Mouse (Mus musculus) heart, adult 8-10 months (tissue): ENCODE measurements around the gene Cap2. TPM values are rescaled to one million over a fixed set of nuclear protein-coding genes. Genes with fewer than 3 reads are reported as not detected.

Experiments
- DNase-seq: peaks from one replicate; pipeline ENCODE4 v3.0.0; 2022; ENCODE audit warnings: low spot score
- total RNA-seq, 4 experiments: library from RNA; stranded (reverse); gene quantifications; 2 replicates each; pipeline ENCODE4 v1.2.4; 2022

Cap2 gene
- 100 to 1,000 TPM; 137 to 160 (median 155) TPM for total RNA-seq

DNA sequence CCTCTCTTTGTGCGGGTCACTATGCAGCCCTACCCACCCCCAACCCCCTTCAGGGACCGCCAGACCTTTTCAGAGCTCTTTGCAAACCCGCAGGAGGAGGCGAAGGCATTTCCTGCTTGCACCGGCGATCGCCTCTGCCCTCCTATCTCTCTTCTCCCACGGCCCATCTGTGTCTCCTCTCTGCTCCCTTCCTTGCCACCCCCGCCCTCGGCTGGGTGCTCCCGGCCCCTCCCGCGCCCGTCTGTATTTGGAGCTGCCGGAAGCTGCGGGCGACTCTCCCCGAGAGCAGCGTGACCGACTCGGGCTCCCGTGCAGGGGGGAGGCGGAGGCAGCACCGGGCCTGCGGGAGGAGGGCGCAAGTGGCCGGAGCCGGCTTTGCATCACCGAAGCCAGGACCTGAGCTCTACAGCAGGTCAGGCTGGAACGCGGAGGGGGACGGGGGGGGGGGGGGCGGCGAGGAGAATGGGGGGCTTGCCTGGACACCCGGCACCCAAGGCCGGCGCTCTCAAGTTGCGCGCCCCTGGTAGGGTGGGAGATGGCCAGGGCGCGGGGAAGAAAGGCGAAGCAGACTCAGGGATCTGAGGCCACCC, at the start of gene Cap2:
Gene Cap2, plus strand, starts transcription at position 49 of the 590 bp plus-strand sequence.
- DNase-seq: peak; percentile 66

GRCm38 (mm10) chr13:46459546-46459945, 42.1 kb upstream of the Cap2 start:
- no peak for DNase-seq

DNA sequence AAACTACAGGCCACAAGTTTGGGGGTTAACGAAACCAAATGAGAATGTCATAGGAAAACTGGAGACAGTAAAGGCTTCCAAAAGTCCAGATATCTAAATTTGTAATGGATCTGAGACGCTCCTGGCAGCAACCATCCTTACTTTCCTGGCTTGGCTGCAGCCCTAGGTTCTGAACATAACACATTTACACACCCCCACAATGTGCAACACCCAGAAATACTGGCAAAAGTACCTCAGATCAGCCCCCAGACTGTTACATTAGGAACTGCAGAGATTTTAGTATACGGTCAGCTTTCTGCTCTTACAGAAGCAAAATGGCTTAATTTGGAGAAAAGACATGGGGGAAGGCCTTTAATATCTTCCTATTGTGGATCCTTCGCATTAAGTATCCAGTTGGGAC, 39.4 kb upstream of the Cap2 start:
- DNase-seq: no peak

DNA sequence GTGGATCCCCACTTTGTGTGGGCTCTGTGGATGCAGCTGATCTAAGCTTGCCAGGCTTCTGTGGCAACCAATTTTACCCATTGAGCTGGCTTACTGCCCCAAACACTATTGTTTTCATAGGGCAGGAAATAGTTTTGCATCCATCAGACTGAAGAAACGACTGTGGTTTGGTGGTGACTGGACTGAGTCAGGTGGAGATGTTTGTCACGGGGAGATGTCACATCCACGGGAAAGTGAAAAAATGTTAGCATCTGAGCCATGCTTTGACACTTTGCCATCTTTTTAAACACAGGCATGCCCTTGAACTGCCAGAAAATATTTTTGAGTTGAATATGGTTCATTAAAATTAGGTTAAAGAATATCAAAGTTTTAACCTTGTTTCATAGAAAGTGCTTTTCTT, 37.9 kb upstream of the Cap2 start:
- no peak for DNase-seq

- no peak for DNase-seq
These were observed 33.4 kb upstream of the Cap2 start for GRCm38 (mm10) chr13:46468251-46468650.

GRCm38 (mm10) chr13:46469536-46469935, 32.1 kb upstream of the Cap2 start:
- DNase-seq: no peak

- no peak for DNase-seq
These were observed 20.4 kb upstream of the Cap2 start for GRCm38 (mm10) chr13:46481271-46481670.

DNA sequence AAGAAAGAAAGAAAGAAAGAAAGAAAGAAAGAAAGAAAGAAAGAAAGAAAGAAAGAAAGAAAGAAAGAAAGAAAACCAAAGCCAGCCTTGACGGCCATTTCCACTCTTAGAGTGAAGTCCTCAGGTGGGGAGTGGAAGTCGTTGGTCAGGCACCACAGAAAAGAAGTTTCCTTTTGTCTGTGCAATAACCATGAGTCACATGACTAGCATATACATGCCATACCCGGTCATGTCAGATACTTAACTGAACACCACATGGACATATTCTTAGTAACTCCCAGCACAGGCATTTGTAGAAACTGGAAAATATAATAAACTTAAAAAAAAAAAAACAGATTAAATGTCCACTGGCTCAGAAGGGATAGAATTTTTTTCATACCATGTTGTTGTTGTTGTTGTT, 16.0 kb upstream of the Cap2 start:
- no peak for DNase-seq

GRCm38 (mm10) chr13:46488166-46488565, 13.5 kb upstream of the Cap2 start:
- DNase-seq: no peak

GRCm38 (mm10) chr13:46490644-46491043, 11.0 kb upstream of the Cap2 start:
- DNase-seq: no peak

- peak; percentile 16 for DNase-seq
These were observed 793 bp downstream of the Cap2 start for GRCm38 (mm10) chr13:46502390-46502891.

DNA sequence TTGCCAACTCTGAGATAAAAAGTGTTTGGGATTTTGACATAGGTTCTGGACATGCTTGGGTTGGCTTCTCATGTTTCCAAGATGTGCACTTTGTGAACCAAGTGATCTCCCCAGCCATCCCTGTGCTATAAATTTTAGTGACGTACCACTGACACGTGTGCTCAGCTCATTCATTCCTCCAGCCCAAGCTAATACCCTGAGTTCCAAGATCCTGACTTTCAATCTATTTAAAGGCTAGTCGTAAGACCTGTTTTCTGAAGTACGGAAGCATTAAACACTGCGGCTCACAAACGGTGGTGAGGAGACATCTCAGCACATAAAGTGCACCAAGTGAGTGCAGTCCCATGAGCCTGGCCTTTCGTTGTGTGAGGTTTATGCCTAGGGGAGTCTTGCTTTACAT, 6.3 kb downstream of the Cap2 start:
- no peak for DNase-seq

DNA sequence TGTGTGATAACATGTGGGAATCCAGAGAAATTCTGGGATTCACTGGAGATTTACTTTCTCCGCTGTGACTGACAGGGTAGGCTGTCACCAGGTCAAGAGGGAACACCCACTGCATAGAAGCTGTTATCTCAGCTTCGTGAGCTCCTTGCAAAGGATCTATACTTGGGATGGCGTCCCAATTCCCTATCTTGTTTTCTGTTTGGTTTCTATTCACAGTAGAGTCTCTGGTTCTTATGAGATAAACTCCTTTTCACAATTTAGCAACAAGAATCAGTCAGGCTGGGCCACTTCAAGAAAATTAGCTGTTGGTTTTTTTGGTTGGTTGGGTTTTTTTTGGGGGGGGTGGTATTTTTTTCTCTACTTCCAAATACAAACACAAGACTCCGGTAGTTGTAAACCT, 7.2 kb downstream of the Cap2 start:
- no peak for DNase-seq

DNA sequence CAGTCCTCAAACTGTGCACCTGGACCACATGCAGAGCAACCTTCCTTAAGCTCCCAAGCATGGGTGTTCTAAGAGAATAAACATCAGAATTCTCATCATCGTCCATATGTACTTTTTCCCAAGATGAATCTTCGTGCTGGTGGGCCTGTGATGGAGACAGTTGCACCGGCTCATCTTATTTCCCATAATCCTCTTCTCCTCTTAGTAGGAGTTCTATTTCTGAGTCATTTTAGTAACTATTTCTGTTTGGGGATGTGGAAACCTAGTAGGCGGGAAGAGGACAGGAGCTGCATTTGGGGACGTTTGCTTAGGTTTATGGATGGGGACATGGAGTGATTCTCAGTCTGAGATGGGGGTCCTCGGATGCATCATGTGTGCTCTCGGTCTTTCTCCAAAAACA, 8.8 kb downstream of the Cap2 start:
- no peak for DNase-seq

DNA sequence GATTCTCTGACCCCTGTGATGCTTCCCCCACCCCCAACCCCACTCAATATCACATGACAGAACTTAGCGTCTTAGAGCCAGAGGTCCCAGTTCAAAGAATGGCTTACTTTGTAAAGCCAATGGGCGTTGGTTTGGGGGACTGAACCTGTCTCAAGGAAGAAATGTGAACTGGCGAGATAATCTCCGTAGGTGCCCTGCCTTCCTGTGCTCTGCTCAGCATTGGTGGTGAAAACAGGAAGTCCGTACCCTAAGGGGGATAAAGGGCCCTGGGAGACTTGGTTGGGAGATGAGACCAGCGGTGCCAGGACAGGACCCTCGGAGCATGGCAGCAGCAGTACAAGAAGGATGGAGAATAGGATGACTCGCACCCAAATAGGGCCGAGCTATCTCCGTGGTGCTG, 12.8 kb downstream of the Cap2 start:
- DNase-seq: no peak

DNA sequence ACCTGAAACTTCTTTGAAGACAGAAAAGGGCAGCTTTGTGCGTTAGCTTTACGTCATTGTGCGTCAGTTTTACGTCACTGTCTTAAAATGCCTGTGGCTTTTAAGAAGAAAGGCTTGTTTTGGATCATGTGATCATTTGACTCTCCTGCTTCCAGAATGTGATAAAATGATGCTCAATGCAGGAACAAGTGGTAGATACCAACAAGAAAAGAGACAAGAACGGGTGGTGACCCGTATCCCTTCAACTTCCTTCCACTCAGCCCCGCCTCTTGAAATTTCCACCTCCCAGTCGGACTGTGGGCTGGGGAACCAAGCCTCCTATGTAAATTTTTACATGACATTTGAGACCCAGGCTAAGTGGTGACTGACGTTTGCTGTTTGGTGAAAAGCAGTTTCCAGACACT, 13.5 kb downstream of the Cap2 start:
- no peak for DNase-seq

DNA sequence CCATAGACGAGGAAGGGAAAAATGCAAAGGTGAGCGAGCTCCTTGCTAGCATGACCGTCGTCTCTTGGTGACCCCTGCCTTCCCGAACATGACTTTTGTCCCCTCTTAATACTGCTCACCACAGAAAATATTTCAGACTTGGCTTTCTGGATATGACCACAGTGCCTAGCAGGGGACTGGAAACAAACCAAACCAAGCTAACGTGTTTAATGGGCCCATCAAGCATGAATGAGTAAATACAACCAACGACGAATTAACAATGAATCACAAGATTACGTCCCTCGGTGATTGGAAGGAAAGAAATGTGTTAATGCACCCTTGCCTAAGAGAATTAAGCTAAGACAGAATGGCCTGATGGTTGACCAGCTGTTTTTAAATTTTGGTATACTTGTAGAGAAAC, 13.9 kb downstream of the Cap2 start:
- DNase-seq: no peak

DNA sequence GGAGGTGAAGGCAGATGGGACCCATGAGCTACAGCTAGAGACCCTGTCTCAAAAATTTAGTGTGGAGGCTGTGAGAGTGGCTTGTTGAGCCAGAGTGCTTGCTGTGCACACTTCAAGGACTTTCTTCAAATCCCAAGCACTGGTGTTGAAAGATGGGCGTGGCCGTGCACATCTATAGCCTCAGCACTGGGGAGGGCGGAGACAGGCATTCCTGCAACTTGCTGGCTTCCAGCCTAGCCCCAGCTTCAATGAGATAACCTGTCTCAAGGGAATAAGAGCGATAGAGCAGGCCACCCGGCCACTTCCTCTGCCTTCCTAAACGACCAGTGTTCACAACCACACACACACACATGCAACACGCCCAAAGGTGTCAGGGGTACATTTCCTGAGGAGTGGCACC, 14.5 kb downstream of the Cap2 start:
- no peak for DNase-seq

DNA sequence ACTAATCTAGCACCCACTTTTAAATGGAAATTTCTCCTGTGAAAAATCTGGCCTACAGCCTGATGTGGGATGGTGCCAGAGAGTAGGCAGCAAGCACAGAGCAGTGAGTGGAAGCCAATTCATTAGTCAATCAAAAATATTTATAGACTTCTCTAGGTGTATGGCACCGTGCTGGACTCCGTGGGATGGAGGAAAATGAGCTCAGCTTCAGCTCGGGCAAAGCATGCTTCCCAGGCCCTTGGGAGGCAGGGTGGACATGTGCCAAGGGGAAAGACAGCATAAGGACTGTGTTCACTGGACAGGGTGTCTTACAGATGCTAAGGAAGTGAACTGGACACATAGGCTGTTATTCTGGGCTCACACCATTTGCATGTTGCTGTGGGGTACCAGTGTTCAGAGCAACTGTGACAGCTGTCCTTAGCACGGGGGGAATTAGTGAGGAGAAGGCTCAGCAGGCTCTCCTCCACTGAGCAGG, 15.6 kb downstream of the Cap2 start:
- peak; percentile 27 for DNase-seq

- DNase-seq: no peak
These were observed 19.8 kb downstream of the Cap2 start for GRCm38 (mm10) chr13:46521482-46521881.

GRCm38 (mm10) chr13:46522798-46523197, 21.1 kb downstream of the Cap2 start:
- DNase-seq: no peak

DNA sequence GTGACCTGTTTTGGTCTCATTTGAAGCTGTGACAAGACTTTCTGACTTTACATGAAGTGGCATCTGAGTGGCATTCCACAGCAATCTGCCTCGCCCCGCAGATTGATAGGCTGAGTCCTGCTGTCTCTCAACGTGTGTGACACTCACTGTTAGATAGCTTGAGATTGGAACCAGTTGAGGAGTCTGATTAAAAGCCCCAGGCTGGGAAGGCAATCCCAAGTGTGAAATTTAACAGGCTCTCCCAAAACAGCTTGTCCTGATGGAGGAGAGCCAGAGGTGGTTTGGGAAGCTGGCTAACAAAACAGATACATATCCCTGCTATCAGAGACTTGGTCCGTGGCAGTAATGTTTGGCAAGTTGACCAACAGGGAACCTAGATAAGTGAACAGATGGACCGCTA, 21.6 kb downstream of the Cap2 start:
- DNase-seq: peak; percentile 43

GRCm38 (mm10) chr13:46523712-46524111, 22.1 kb downstream of the Cap2 start:
- peak; percentile 66 for DNase-seq
